Mouse (Mus musculus) embryonic facial prominence, embryonic 13.5 days (tissue): Measurements from ENCODE around the gene Cdc20. TPM values are rescaled to one million over a fixed set of nuclear protein-coding genes. Genes with fewer than 3 reads are reported as not detected.

Source experiments
- ATAC-seq: fragments of 200-750 bp; cut with Nextera tagmentation; 2 replicates; pipeline ENCODE4 v1.8.0; 2017; ENCODE audit warnings: low read depth; ENCODE audit not compliant: insufficient number of reproducible peaks, insufficient read depth, low FRiP score, low TSS enrichment
- H3K27ac ChIP-seq: fragments of 300-500 bp; sonication (generic); 2 replicates; pipeline ENCODE4 v1.5.1; 2015; ENCODE audit warnings: moderate library complexity, mild to moderate bottlenecking, inconsistent platforms
- H3K27me3 ChIP-seq: fragments of 300-500 bp; sonication (generic); 2 replicates; pipeline ENCODE4 v1.6.1; 2015; ENCODE audit warnings: mild to moderate bottlenecking, inconsistent platforms
- H3K36me3 ChIP-seq: fragments of 300-500 bp; sonication (generic); 2 replicates; pipeline ENCODE4 v1.6.1; 2015; ENCODE audit warnings: mild to moderate bottlenecking, inconsistent platforms
- H3K4me1 ChIP-seq: fragments of 300-500 bp; sonication (generic); 2 replicates; pipeline ENCODE4 v1.6.1; 2015; ENCODE audit warnings: inconsistent platforms
- H3K4me2 ChIP-seq: fragments of 300-500 bp; sonication (generic); 2 replicates; pipeline ENCODE4 v1.6.1; 2015; ENCODE audit warnings: moderate library complexity, mild to moderate bottlenecking, inconsistent platforms
- H3K4me3 ChIP-seq: fragments of 300-500 bp; sonication (generic); 2 replicates; pipeline ENCODE4 v1.5.1; 2015; ENCODE audit warnings: mild to moderate bottlenecking, inconsistent platforms
- H3K9ac ChIP-seq: fragments of 300-500 bp; sonication (generic); 2 replicates; pipeline ENCODE4 v1.6.1; 2015; ENCODE audit warnings: mild to moderate bottlenecking, inconsistent platforms
- H3K9me3 ChIP-seq: fragments of 300-500 bp; sonication (generic); 2 replicates; pipeline ENCODE4 v1.6.1; 2016; ENCODE audit warnings: inconsistent platforms
- WGBS: fragments of 180-500 bp; shearing (Covaris S2); methylation state at CpG from one replicate; pipeline ENCODE4 v1.1.7; 2015; ENCODE audit warnings: mixed read lengths; 5-methylcytosine and 5-hydroxymethylcytosine counted together
- polyA plus RNA-seq: library from polyadenylated mRNA; unstranded; fragments of >200 nt; fragmentation: Nextera tagmentation; extraction: Ambion mirVana; gene quantifications from 2 replicates; pipeline ENCODE4 v1.2.1, GENCODE M21; 2015

The Cdc20 gene
- polyA plus RNA-seq, result 225 and 247 TPM in 2 replicates

GRCm38 (mm10) chr4:118436820-118437603, at the start of gene Cdc20:
TSS of gene Cdc20 (minus strand) at chr4:118437352.
- ATAC-seq, result peak; percentile 94
- H3K9ac ChIP-seq, result peak within 1 kb of the TSS; percentile 91
- under 1% methylated on average over 67 of the region's 67 CpGs for WGBS
- H3K4me2 ChIP-seq, result peak within 1 kb of the TSS; percentile 97
- H3K4me1 ChIP-seq, result peaks cover 35% of the 10 kb centered on the region
- no peaks in the 10 kb centered on the region for H3K9me3 ChIP-seq
- H3K4me3 ChIP-seq, result peak within 1 kb of the TSS; percentile 70
- H3K27me3 ChIP-seq, result no peaks in the 10 kb centered on the region
- peaks cover 35% of the 10 kb centered on the region for H3K36me3 ChIP-seq
- peak within 1 kb of the TSS; percentile 92 for H3K27ac ChIP-seq

- Histone ChIP-seq H3K36me3 (no peaks in the 10 kb centered on the region), H3K9ac (no peak overlapping the region; the same call in 1 of the 2 replicates), H3K4me1 (peaks cover 9% of the 10 kb centered on the region), H3K4me3 (no peak overlapping the region), H3K27ac (no peak overlapping the region), H3K27me3 (no peaks in the 10 kb centered on the region), H3K4me2 (0 out of 2 replicates have a peak overlapping the region, but pooled peaks have one; percentile 24), H3K9me3 (no peaks in the 10 kb centered on the region)
- 25% methylated on average over 15 of the region's 15 CpGs for WGBS
- ATAC-seq, result no peak
These were observed 39.8 kb upstream of the Cdc20 start for GRCm38 (mm10) chr4:118476773-118477530.

- H3K4me1 ChIP-seq, result peaks cover 9% of the 10 kb centered on the region
- no peak overlapping the region for H3K27ac ChIP-seq
- H3K4me2 ChIP-seq, result no peak overlapping the region
- no peaks in the 10 kb centered on the region for H3K27me3 ChIP-seq
- no peak for ATAC-seq
- no peak overlapping the region for H3K9ac ChIP-seq
- no peaks in the 10 kb centered on the region for H3K36me3 ChIP-seq
- WGBS, result 79% methylated on average over 11 of the region's 11 CpGs
- no peaks in the 10 kb centered on the region for H3K9me3 ChIP-seq
- no peak overlapping the region for H3K4me3 ChIP-seq
These were observed 35.5 kb upstream of the Cdc20 start for GRCm38 (mm10) chr4:118472687-118473086.

DNA sequence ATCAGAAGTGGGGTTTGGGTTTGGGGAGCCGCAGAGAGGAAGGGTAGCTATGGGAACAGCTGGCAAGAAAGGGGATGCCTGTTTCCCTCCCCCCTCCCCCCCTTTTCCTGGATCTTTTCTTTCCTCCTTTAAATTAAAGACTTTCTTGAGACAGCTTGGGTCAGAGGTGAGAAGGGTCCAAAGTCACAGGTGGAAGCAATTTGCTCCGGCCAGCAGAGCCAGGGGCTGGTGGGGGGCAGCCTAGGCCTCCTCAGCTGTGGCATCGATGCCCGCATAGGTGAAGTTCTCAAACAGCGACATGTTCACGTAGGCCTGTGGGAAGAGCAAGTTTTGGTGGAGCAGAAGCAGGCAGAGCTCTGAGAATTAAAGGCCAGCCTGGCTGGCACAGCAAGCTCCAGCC, 34.1 kb upstream of the Cdc20 start:
- Histone ChIP-seq H3K4me1 (no peaks in the 10 kb centered on the region), H3K27me3 (no peaks in the 10 kb centered on the region), H3K9me3 (no peaks in the 10 kb centered on the region), H3K9ac (no peak overlapping the region), H3K4me2 (no peak overlapping the region), H3K4me3 (no peak overlapping the region), H3K36me3 (no peaks in the 10 kb centered on the region), H3K27ac (no peak overlapping the region)
- 24% methylated on average over 6 of the region's 6 CpGs for WGBS
- ATAC-seq, result no peak

GRCm38 (mm10) chr4:118465697-118466163, 28.6 kb upstream of the Cdc20 start:
- Histone ChIP-seq H3K4me1 (no peaks in the 10 kb centered on the region), H3K9ac (no peak overlapping the region), H3K9me3 (no peaks in the 10 kb centered on the region), H3K27ac (no peak overlapping the region), H3K36me3 (no peaks in the 10 kb centered on the region), H3K4me2 (no peak overlapping the region), H3K4me3 (no peak overlapping the region), H3K27me3 (no peaks in the 10 kb centered on the region)
- no peak for ATAC-seq
- 49% methylated on average over 11 of the region's 11 CpGs for WGBS

DNA sequence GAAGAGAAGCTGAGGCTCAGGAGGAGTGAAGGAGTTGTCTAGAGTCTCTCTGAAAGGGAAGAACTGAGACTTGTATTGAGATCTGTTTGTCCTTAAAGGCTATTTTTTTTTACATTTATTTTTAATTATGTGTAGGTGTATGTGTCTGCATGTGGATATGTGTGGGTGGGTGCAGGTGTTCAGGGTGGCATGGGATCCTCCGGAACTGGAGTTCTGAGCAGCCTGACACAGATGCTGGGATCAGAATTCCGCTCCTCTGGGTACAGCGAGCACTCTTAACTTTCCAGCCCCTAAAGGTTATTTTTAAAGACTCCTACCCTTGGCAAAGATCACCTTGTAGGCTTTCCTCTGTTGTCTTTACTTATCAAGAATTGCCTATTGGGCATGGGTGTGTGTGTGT, 27.8 kb upstream of the Cdc20 start:
- Histone ChIP-seq H3K4me2 (no peak overlapping the region), H3K4me1 (no peaks in the 10 kb centered on the region), H3K27me3 (no peaks in the 10 kb centered on the region), H3K36me3 (no peaks in the 10 kb centered on the region), H3K9me3 (no peaks in the 10 kb centered on the region), H3K9ac (no peak overlapping the region), H3K4me3 (no peak overlapping the region), H3K27ac (no peak overlapping the region)
- WGBS, result 86% methylated on average over 3 of the region's 3 CpGs
- ATAC-seq, result no peak

DNA sequence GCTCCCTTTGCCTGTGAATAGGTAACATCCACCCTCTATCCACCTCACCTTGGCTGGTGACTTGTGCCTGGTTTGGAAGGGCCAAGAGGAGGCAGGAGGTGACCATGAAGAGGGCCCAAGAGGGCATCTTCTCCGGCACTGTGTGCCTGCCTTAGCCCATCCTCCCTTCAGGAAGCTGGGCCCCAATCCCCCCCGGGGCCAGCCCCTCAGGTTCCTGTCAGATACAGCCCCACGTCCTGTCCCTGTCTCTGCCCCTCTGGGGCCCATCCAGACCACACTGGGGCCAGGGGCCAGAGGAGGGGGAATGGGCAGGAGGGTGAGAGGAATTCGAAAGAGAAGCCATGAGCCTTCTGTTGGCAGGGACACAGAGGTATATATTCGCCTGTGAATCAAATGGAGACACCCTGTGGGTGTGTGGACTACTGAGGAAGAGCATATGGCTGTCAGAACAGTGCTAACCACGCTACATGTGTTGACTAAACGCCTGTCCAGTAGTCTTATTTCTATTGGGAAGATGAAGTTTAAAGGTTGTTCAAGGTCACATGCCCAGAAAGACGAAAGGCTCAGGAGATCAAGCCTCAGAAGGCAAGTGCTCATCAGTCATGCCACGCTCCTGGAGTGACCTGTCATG, 20.3 kb upstream of the Cdc20 start, which contains the start of gene Mpl:
Gene Mpl (minus strand): TSS at position 169 of the 631 bp plus-strand sequence.
- Histone ChIP-seq H3K9ac (no peak within 1 kb of the TSS), H3K9me3 (no peaks in the 10 kb centered on the region), H3K4me1 (no peaks in the 10 kb centered on the region), H3K4me2 (no peak within 1 kb of the TSS), H3K27me3 (no peaks in the 10 kb centered on the region), H3K36me3 (no peaks in the 10 kb centered on the region), H3K4me3 (no peak within 1 kb of the TSS), H3K27ac (no peak within 1 kb of the TSS)
- ATAC-seq, result no peak
- WGBS, result 65% methylated on average over 9 of the region's 9 CpGs

- peak overlapping the region; percentile 44 for H3K4me3 ChIP-seq
- no peaks in the 10 kb centered on the region for H3K27me3 ChIP-seq
- 20% methylated on average over 24 of the region's 24 CpGs for WGBS
- H3K27ac ChIP-seq, result 0 out of 2 replicates have a peak overlapping the region, but pooled peaks have one; percentile 18
- no peaks in the 10 kb centered on the region for H3K9me3 ChIP-seq
- no peaks in the 10 kb centered on the region for H3K36me3 ChIP-seq
- peak overlapping the region; percentile 63 for H3K9ac ChIP-seq
- H3K4me2 ChIP-seq, result peak overlapping the region; percentile 78
- 0 out of 2 replicates have a peak, but pooled peaks have one; percentile 2 for ATAC-seq
- H3K4me1 ChIP-seq, result peaks cover 13% of the 10 kb centered on the region
These were observed 9.4 kb upstream of the Cdc20 start for GRCm38 (mm10) chr4:118446415-118447153.

GRCm38 (mm10) chr4:118445781-118446414, 8.7 kb upstream of the Cdc20 start:
- no peaks in the 10 kb centered on the region for H3K27me3 ChIP-seq
- ATAC-seq, result peak; percentile 53; the same call in 1 of the 2 replicates
- peak overlapping the region; percentile 78 for H3K4me2 ChIP-seq
- peak overlapping the region; percentile 44 for H3K4me3 ChIP-seq
- H3K36me3 ChIP-seq, result no peaks in the 10 kb centered on the region
- H3K27ac ChIP-seq, result 0 out of 2 replicates have a peak overlapping the region, but pooled peaks have one; percentile 18
- peaks cover 13% of the 10 kb centered on the region for H3K4me1 ChIP-seq
- H3K9ac ChIP-seq, result peak overlapping the region; percentile 63
- no peaks in the 10 kb centered on the region for H3K9me3 ChIP-seq
- 20% methylated on average over 18 of the region's 18 CpGs for WGBS

- H3K4me2 ChIP-seq, result no peak overlapping the region
- H3K4me3 ChIP-seq, result no peak overlapping the region
- H3K27me3 ChIP-seq, result no peaks in the 10 kb centered on the region
- no peak overlapping the region for H3K9ac ChIP-seq
- H3K36me3 ChIP-seq, result no peaks in the 10 kb centered on the region
- WGBS, result 80% methylated on average over 10 of the region's 10 CpGs
- H3K27ac ChIP-seq, result peak overlapping the region; percentile 44; the same call in 1 of the 2 replicates
- peaks cover 13% of the 10 kb centered on the region for H3K4me1 ChIP-seq
- no peak for ATAC-seq
- no peaks in the 10 kb centered on the region for H3K9me3 ChIP-seq
These were observed 7.9 kb upstream of the Cdc20 start for GRCm38 (mm10) chr4:118445088-118445487.
